Mouse (Mus musculus): ENCODE results near the gene Gm26657. TPM values are rescaled to one million over a fixed set of nuclear protein-coding genes. Genes with fewer than 3 reads are reported as not detected.

The Gm26657 gene
- polyA plus RNA-seq, 1 experiment = not detected

DNA sequence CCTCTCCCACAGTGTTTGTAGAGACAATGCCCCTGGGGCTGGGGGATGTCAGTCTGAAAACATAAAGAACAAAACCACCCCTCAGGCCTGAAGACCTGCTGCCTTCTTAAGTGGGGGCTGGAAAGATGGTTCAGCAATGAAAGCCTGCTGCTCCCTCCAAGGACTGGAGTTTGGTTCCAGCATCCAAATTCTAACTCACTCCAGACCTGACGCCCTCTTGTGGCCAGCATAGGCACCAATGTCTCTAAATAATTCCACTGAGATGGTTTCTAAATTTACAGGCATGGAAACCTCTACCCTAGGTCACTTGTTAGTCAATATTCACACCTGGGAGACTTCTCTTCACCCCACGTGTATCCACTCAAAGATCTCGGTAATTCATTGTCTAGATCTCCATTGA lies 18.4 kb upstream of the Gm26657 start:
- TF ChIP-seq POLR2A (IDR thresholded peaks at IDR 0.05; ENCODE audit: low read depth, low read length) (no peak), CTCF (IDR thresholded peaks at IDR 0.05; ENCODE audit: borderline replicate concordance, insufficient read depth, low read length) (peak; percentile 40; the same call in 1 of the 2 replicates)
- H3K27ac ChIP-seq (ENCODE audit: insufficient read depth, low read length) = no peak overlapping the region
- no peak overlapping the region for H3K4me3 ChIP-seq (ENCODE audit: insufficient read depth, low read length)
- H3K4me1 ChIP-seq (ENCODE audit: control insufficient read depth, insufficient read depth, low read length) = no peaks in the 10 kb centered on the region

DNA sequence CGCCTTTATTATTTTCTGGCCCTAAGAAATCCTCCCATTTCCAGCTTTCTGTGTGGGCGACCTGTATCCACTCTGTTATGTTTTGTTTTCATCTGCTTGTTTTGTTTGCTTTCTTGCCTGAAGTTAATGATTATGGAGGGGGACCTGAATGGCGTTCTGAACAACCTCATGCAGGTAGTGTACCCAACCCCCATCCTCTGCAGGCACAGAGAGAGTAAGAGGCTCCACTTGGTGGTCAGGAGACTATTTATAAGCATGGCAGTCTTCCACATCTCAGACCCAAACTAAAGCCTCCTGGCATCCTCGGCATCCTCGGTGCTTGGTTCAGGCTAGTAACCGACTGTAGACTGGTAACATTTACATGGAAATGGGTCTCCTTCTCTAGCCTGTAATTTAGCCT lies 17.5 kb upstream of the Gm26657 start:
- no peak for TF ChIP-seq CTCF (IDR thresholded peaks at IDR 0.05; ENCODE audit: borderline replicate concordance, insufficient read depth, low read length)
- no peak for TF ChIP-seq POLR2A (IDR thresholded peaks at IDR 0.05; ENCODE audit: low read depth, low read length)
- Histone ChIP-seq H3K4me3 (ENCODE audit: insufficient read depth, low read length) (no peak overlapping the region), H3K27ac (ENCODE audit: insufficient read depth, low read length) (no peak overlapping the region), H3K4me1 (ENCODE audit: control insufficient read depth, insufficient read depth, low read length) (no peaks in the 10 kb centered on the region)

DNA sequence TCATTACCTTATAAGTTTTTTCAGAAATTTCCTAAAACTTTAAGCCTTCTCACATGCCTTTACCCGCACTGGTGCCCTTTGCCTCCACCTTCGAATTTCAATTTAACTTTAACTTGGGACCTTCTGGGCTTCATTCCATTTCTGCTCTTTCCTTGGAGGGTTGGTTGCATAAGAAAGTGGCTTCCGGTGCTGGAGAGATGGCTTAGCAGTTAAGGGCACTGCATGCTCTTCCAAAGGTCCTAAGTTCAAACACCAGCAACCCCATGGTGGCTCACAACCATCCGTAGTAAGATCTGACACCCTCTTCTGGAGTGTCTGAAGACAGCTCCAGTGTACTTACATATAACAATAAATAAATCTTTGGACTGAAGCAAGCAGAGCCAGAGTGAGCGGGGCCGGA lies 16.6 kb upstream of the Gm26657 start:
- TF ChIP-seq POLR2A (IDR thresholded peaks at IDR 0.05; ENCODE audit: low read depth, low read length) (no peak), CTCF (IDR thresholded peaks at IDR 0.05; ENCODE audit: borderline replicate concordance, insufficient read depth, low read length) (no peak)
- Histone ChIP-seq H3K4me3 (ENCODE audit: insufficient read depth, low read length) (no peak overlapping the region), H3K4me1 (ENCODE audit: control insufficient read depth, insufficient read depth, low read length) (no peaks in the 10 kb centered on the region)

DNA sequence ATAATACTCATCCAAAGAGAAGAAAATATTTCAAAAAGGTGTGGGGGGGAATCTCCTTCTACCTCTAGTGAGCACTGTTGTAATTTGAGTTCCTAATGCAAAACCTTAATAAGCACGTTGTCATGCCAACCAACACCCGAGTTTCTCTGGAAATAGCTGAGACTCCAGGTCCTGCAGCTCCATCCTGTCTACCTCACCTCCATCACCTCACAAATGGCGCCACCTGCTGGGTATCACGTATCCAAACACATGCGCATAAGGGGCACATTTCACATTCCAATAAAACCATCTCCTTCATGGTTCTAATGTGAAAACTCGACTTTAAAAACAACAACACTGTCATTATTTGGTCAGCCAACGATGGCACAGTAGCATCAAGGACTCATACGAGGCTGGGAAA lies 14.0 kb upstream of the Gm26657 start:
- TF ChIP-seq POLR2A (IDR thresholded peaks at IDR 0.05; ENCODE audit: low read depth, low read length) (no peak), CTCF (IDR thresholded peaks at IDR 0.05; ENCODE audit: borderline replicate concordance, insufficient read depth, low read length) (peak; percentile 38; the same call in 1 of the 2 replicates)
- Histone ChIP-seq H3K4me1 (ENCODE audit: control insufficient read depth, insufficient read depth, low read length) (no peaks in the 10 kb centered on the region), H3K4me3 (ENCODE audit: insufficient read depth, low read length) (no peak overlapping the region), H3K27ac (ENCODE audit: insufficient read depth, low read length) (no peak overlapping the region)

More for the DNA sequence above, 16.6 kb upstream of the Gm26657 start:
- H3K27ac ChIP-seq (ENCODE audit: insufficient read depth, low read length) = no peak overlapping the region

DNA sequence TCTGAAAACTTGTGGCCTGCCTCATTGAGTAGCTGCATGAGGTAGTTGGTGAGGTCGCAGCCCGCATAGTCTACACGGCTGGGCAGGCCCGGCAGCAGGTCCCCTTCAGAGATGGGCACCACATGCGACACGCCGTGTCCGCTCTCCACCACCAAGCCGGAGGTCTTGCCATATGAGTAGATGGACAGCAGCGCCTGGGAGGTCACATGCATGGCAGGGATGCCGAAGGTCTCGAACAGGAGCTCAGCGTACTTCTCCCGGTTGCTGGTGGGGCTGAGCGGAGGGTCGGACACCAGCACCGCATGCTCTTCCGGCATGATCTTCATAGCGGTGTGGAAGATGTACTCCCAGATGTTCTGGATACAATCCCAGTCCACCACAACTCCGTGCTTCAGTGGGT lies 741 bp downstream of the Gm26657 start:
- Histone ChIP-seq H3K4me3 (ENCODE audit: insufficient read depth, low read length) (no peak overlapping the region), H3K4me1 (ENCODE audit: control insufficient read depth, insufficient read depth, low read length) (no peaks in the 10 kb centered on the region), H3K27ac (ENCODE audit: insufficient read depth, low read length) (no peak overlapping the region)
- no peak for TF ChIP-seq POLR2A (IDR thresholded peaks at IDR 0.05; ENCODE audit: low read depth, low read length)

DNA sequence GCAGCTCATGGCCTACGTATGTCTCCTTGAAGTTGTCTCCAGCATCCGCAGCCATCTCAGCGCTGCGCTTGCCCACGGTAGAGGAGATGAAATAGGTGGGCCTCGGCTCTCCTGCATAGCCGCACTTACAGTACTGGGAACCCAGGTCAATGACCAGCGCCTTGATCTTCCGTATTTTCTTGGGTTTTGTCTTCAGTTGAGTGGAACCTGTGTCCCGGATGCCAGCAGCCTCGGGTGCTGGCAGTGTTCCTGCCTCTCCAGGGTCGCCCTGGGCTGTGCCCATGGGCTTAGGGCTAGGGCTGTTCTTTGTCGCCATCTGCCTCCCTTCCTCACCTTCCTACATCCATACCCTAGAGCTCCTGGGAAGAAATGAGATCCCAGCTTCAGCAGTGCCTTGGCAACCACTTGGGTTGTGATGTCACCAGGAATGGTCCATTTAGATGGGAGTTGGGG lies 1.2 kb downstream of the Gm26657 start, which contains the start of gene Actl7b:
Actl7b (minus strand) TSS at position 403 of the 453 bp plus-strand sequence.
- no peak within 1 kb of the TSS for H3K27ac ChIP-seq (ENCODE audit: insufficient read depth, low read length)
- no peaks in the 10 kb centered on the region for H3K4me1 ChIP-seq (ENCODE audit: control insufficient read depth, insufficient read depth, low read length)
- no peak for TF ChIP-seq POLR2A (IDR thresholded peaks at IDR 0.05; ENCODE audit: low read depth, low read length)
- no peak for TF ChIP-seq CTCF (IDR thresholded peaks at IDR 0.05; ENCODE audit: borderline replicate concordance, insufficient read depth, low read length)
- H3K4me3 ChIP-seq (ENCODE audit: insufficient read depth, low read length) = no peak within 1 kb of the TSS

DNA sequence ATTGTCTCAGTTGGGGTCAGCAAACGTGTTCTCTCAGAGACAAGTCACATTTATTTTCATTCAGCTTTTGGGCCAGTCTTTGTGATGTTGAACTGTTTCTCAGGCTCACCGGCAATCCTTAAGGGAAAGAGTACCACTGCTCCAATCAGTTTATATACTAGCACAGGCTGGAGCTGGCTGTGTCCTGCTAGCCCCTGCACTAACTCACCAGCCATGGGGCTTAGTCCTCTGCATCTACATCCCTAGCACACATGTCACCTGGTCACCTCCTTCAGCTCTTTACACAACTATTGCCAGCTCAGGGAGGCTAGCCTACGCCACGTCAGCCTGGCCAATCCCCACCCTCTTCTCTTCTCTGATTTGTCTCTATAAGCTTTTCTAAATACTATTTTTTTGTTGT lies 2.8 kb downstream of the Gm26657 start:
- H3K4me1 ChIP-seq (ENCODE audit: control insufficient read depth, insufficient read depth, low read length) = no peaks in the 10 kb centered on the region
- no peak overlapping the region for H3K4me3 ChIP-seq (ENCODE audit: insufficient read depth, low read length)
- H3K27ac ChIP-seq (ENCODE audit: insufficient read depth, low read length) = no peak overlapping the region
- TF ChIP-seq POLR2A (IDR thresholded peaks at IDR 0.05; ENCODE audit: low read depth, low read length) = no peak
- no peak for TF ChIP-seq CTCF (IDR thresholded peaks at IDR 0.05; ENCODE audit: borderline replicate concordance, insufficient read depth, low read length)

DNA sequence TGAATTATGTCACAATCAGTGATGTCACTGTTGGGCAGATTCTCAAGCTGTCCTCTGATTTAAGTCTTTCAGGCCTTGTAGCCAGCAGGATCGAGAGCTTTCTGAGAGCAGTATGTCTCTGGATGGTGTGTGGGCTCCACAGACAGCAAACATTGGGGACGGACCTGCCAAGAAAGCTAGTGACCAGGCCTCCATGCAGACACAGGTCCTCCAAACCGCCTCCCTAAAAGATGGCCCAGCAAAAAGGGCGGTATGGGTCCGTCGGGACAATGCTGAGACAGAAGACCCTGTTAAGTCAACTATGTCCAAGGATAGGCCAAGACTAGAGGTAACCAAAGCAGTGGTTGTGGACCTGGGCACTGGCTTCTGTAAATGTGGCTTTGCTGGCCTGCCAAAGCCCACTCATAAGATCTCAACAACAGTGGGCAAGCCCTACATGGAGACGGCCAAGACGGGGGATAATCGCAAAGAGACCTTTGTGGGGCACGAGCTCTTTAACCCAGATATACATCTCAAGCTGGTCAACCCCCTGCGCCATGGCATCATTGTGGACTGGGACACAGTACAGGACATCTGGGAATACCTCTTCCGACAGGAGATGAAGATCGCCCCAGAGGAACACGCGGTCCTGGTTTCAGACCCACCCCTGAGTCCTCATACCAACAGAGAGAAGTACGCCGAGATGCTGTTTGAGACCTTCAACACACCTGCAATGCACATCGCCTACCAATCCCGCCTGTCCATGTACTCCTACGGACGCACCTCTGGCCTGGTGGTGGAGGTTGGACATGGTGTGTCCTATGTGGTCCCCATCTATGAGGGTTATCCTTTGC lies 3.7 kb downstream of the Gm26657 start, which contains the start of gene Actl7a:
Actl7a (plus strand) TSS at position 51 of the 833 bp plus-strand sequence.
- Histone ChIP-seq H3K27ac (ENCODE audit: insufficient read depth, low read length) (no peak within 1 kb of the TSS), H3K4me3 (ENCODE audit: insufficient read depth, low read length) (no peak within 1 kb of the TSS), H3K4me1 (ENCODE audit: control insufficient read depth, insufficient read depth, low read length) (no peaks in the 10 kb centered on the region)
- TF ChIP-seq CTCF (IDR thresholded peaks at IDR 0.05; ENCODE audit: borderline replicate concordance, insufficient read depth, low read length) = no peak
- TF ChIP-seq POLR2A (IDR thresholded peaks at IDR 0.05; ENCODE audit: low read depth, low read length) = no peak

DNA sequence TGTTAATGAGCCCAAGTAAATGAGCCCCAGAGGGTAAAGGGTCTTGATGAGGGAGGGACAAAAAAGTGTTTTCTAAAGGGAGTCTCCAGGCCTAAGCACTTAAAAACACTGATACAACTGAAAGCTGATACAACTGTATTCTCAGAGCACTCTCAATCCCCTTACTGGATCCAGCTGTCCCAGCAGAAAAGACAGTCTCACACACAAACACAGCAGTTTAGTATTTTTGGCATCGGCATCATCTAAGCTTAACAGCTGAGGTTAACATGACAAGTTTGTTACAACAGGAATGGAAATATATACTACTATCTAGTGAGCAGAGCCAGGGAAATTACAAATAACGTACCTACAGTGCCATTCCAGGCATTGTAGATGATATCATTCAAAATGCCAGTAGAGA lies 6.5 kb downstream of the Gm26657 start:
- H3K27ac ChIP-seq (ENCODE audit: insufficient read depth, low read length) = no peak overlapping the region
- no peak overlapping the region for H3K4me3 ChIP-seq (ENCODE audit: insufficient read depth, low read length)
- no peaks in the 10 kb centered on the region for H3K4me1 ChIP-seq (ENCODE audit: control insufficient read depth, insufficient read depth, low read length)
- TF ChIP-seq POLR2A (IDR thresholded peaks at IDR 0.05; ENCODE audit: low read depth, low read length) = no peak
- TF ChIP-seq CTCF (IDR thresholded peaks at IDR 0.05; ENCODE audit: borderline replicate concordance, insufficient read depth, low read length) = no peak

DNA sequence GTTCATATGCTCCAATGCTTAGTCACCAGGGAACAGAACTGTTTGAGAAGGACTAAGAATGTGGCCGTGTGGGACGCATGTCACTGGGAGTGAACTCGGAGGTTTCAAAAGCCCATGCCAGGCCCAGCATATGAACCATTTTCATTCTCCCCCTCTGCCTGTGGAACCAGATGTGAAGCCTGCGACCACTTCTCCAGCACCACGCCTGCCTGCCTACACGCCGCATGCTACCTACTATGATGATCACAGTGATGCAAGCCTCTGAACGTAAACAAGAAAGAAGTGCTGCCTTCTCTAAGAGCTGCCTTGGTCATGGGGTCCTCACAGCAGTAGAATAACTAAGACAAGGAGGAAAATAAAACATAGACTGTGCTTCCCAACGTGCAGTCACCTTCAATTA lies 7.6 kb downstream of the Gm26657 start:
- TF ChIP-seq POLR2A (IDR thresholded peaks at IDR 0.05; ENCODE audit: low read depth, low read length) (no peak), CTCF (IDR thresholded peaks at IDR 0.05; ENCODE audit: borderline replicate concordance, insufficient read depth, low read length) (no peak)
- H3K4me3 ChIP-seq (ENCODE audit: insufficient read depth, low read length) = no peak overlapping the region
- no peaks in the 10 kb centered on the region for H3K4me1 ChIP-seq (ENCODE audit: control insufficient read depth, insufficient read depth, low read length)
- H3K27ac ChIP-seq (ENCODE audit: insufficient read depth, low read length) = no peak overlapping the region
